Mouse (Mus musculus) heart, embryonic 14.5 days (tissue): ENCODE results near the gene Shc3. TPM values are rescaled to one million over a fixed set of nuclear protein-coding genes. Genes with fewer than 3 reads are reported as not detected.

Source experiments
- ATAC-seq: fragments of 200-750 bp; cut with Nextera tagmentation; 2 replicates; pipeline ENCODE4 v1.8.0; 2017; ENCODE audit warnings: low read depth, moderate TSS enrichment; ENCODE audit not compliant: insufficient number of reproducible peaks, insufficient read depth, low FRiP score
- H3K27ac ChIP-seq, 2 experiments: fragments of 200-500 bp in 1 of 2; fragments of 300-500 bp in 1 of 2; sonication (generic) in 1 of 2; replicated peaks in 1 of 2; 2 replicates each; pipeline ENCODE4 v1.5.1; 2012 to 2014; ENCODE audit warnings: low read depth in 2 of 2, low read length in 2 of 2, control low read depth in 1 of 2, mild to moderate bottlenecking in 1 of 2, mixed read lengths in 1 of 2; ENCODE audit not compliant: control insufficient read depth in 1 of 2, insufficient read depth in 1 of 2
- H3K27me3 ChIP-seq: fragments of 300-500 bp; sonication (generic); 2 replicates; pipeline ENCODE4 v1.6.1; 2014; ENCODE audit warnings: mild to moderate bottlenecking, low read length, control low read depth; ENCODE audit not compliant: control insufficient read depth, insufficient read depth
- H3K36me3 ChIP-seq: fragments of 300-500 bp; sonication (generic); 2 replicates; pipeline ENCODE4 v1.6.1; 2014; ENCODE audit warnings: mild to moderate bottlenecking, control low read depth, low read length, mixed read lengths; ENCODE audit not compliant: control insufficient read depth, insufficient read depth
- H3K4me1 ChIP-seq, 2 experiments: fragments of 200-500 bp in 1 of 2; fragments of 300-500 bp in 1 of 2; sonication (generic) in 1 of 2; 2 replicates each; pipeline ENCODE4 v1.6.1; 2012 to 2014; ENCODE audit warnings: low read length in 2 of 2, control low read depth in 1 of 2, mixed read lengths in 1 of 2; ENCODE audit not compliant: control insufficient read depth in 2 of 2, insufficient read depth in 2 of 2
- H3K4me2 ChIP-seq: fragments of 300-500 bp; sonication (generic); 2 replicates; pipeline ENCODE4 v1.6.1; 2014; ENCODE audit warnings: mild to moderate bottlenecking, low read length
- H3K4me3 ChIP-seq, 2 experiments: fragments of 200-500 bp in 1 of 2; fragments of 300-500 bp in 1 of 2; sonication (generic) in 1 of 2; 2 replicates each; pipeline ENCODE4 v1.5.1; 2012 to 2014; ENCODE audit warnings: low read length in 2 of 2, mild to moderate bottlenecking in 2 of 2, control low read depth in 1 of 2, low read depth in 1 of 2, moderate library complexity in 1 of 2; ENCODE audit not compliant: control insufficient read depth in 1 of 2, insufficient read depth in 1 of 2
- H3K9ac ChIP-seq: fragments of 300-500 bp; sonication (generic); 2 replicates; pipeline ENCODE4 v1.6.1; 2014; ENCODE audit warnings: mild to moderate bottlenecking, low read length
- H3K9me3 ChIP-seq: fragments of 300-500 bp; sonication (generic); 2 replicates; pipeline ENCODE4 v1.6.1; 2016; ENCODE audit warnings: low read length, control low read depth; ENCODE audit not compliant: control insufficient read depth
- WGBS: fragments of 180-500 bp; shearing (Covaris S2); extraction: QIAGEN DNeasy Blood & Tissue Kit; methylation state at CpG from one replicate; pipeline ENCODE4 v1.1.7; 2014; 5-methylcytosine and 5-hydroxymethylcytosine counted together
- polyA plus RNA-seq: library from polyadenylated mRNA; unstranded; fragments of >200 nt; fragmentation: Nextera tagmentation; extraction: Ambion mirVana; gene quantifications from 2 replicates; pipeline ENCODE4 v1.2.1, GENCODE M21; 2014

Shc3 gene
- polyA plus RNA-seq, 1 experiment from 2014 or later = not detected

GRCm38 (mm10) chr13:51594656-51595311 is 25.6 kb upstream of the Shc3 start:
- H3K9ac ChIP-seq = peak overlapping the region; percentile 56
- under 1% methylated on average over 36 of the region's 36 CpGs for WGBS
- H3K4me3 ChIP-seq = peak overlapping the region; percentile 49 to 57
- peak overlapping the region; percentile 97 for H3K4me2 ChIP-seq
- no peaks in the 10 kb centered on the region for H3K9me3 ChIP-seq
- no peak for ATAC-seq
- H3K4me1 ChIP-seq = peaks cover 0 to 7% of the 10 kb centered on the region in 2 experiments; a peak in 1 of 4 replicates
- no peaks in the 10 kb centered on the region for H3K27me3 ChIP-seq
- no peak overlapping the region for H3K27ac ChIP-seq
- no peaks in the 10 kb centered on the region for H3K36me3 ChIP-seq

GRCm38 (mm10) chr13:51588005-51588404 is 18.8 kb upstream of the Shc3 start:
- no peaks in the 10 kb centered on the region for H3K36me3 ChIP-seq
- ATAC-seq = no peak
- H3K4me3 ChIP-seq = no peak overlapping the region
- peak overlapping the region; percentile 21; the same call in 1 of the 2 replicates for H3K4me2 ChIP-seq
- no peaks in the 10 kb centered on the region for H3K27me3 ChIP-seq
- 33% methylated on average over 4 of the region's 4 CpGs for WGBS
- H3K27ac ChIP-seq = no peak overlapping the region
- peaks cover 4% of the 10 kb centered on the region for H3K9me3 ChIP-seq
- H3K9ac ChIP-seq = no peak overlapping the region
- H3K4me1 ChIP-seq = peaks cover 0 to 4% of the 10 kb centered on the region in 2 experiments; a peak in 1 of 4 replicates

- ATAC-seq = no peak
- Histone ChIP-seq H3K4me3 (no peak overlapping the region), H3K36me3 (no peaks in the 10 kb centered on the region), H3K9me3 (peaks cover 4% of the 10 kb centered on the region), H3K27ac (no peak overlapping the region), H3K9ac (no peak overlapping the region), H3K27me3 (no peaks in the 10 kb centered on the region), H3K4me2 (no peak overlapping the region), H3K4me1 (peaks cover 0 to 5% of the 10 kb centered on the region in 2 experiments; a peak in 1 of 4 replicates)
- 34% methylated on average over 2 of the region's 2 CpGs for WGBS
These were observed 13.0 kb upstream of the Shc3 start for GRCm38 (mm10) chr13:51582204-51582603.

- H3K4me1 ChIP-seq = peaks cover 0 to 5% of the 10 kb centered on the region in 2 experiments; a peak in 1 of 4 replicates
- 24% methylated on average over 8 of the region's 8 CpGs for WGBS
- no peaks in the 10 kb centered on the region for H3K27me3 ChIP-seq
- H3K9ac ChIP-seq = no peak overlapping the region
- peaks cover under 1% of the 10 kb centered on the region for H3K9me3 ChIP-seq
- no peak overlapping the region for H3K4me2 ChIP-seq
- no peaks in the 10 kb centered on the region for H3K36me3 ChIP-seq
- no peak overlapping the region for H3K4me3 ChIP-seq
- no peak overlapping the region for H3K27ac ChIP-seq
- ATAC-seq = no peak
These were observed 11.2 kb upstream of the Shc3 start for GRCm38 (mm10) chr13:51580263-51581044.

GRCm38 (mm10) chr13:51573849-51574248 is 4.6 kb upstream of the Shc3 start:
- Histone ChIP-seq H3K27me3 (peaks cover 5% of the 10 kb centered on the region; the same call in 1 of the 2 replicates), H3K4me2 (0 out of 2 replicates have a peak overlapping the region, but pooled peaks have one; percentile 11), H3K9ac (no peak overlapping the region), H3K36me3 (no peaks in the 10 kb centered on the region), H3K27ac (no peak overlapping the region), H3K9me3 (no peaks in the 10 kb centered on the region), H3K4me3 (no peak overlapping the region), H3K4me1 (peaks cover 7 to 10% of the 10 kb centered on the region in 2 experiments)
- 20% methylated on average over 11 of the region's 11 CpGs for WGBS
- ATAC-seq = peak; percentile 60; the same call in 1 of the 2 replicates

GRCm38 (mm10) chr13:51570111-51570510 is 892 bp upstream of the Shc3 start:
- peak overlapping the region; percentile 98 for H3K4me2 ChIP-seq
- peaks cover 39% of the 10 kb centered on the region for H3K27me3 ChIP-seq
- H3K4me1 ChIP-seq = peaks cover 10 to 27% of the 10 kb centered on the region in 2 experiments
- no peak for ATAC-seq
- 7% methylated on average over 9 of the region's 9 CpGs for WGBS
- no peaks in the 10 kb centered on the region for H3K9me3 ChIP-seq
- H3K36me3 ChIP-seq = no peaks in the 10 kb centered on the region
- peak overlapping the region; percentile 41; the same call in 1 of the 2 replicates for H3K9ac ChIP-seq
- H3K4me3 ChIP-seq = peak overlapping the region in 1 of 2 experiments; percentile 56; a peak in 2 of 4 replicates
- H3K27ac ChIP-seq = no peak overlapping the region

GRCm38 (mm10) chr13:51569685-51570068 is 458 bp upstream of the Shc3 start:
- Histone ChIP-seq H3K27me3 (peaks cover 43% of the 10 kb centered on the region), H3K9me3 (no peaks in the 10 kb centered on the region), H3K4me1 (peaks cover 10 to 27% of the 10 kb centered on the region in 2 experiments), H3K4me2 (peak overlapping the region; percentile 98), H3K9ac (peak overlapping the region; percentile 41; the same call in 1 of the 2 replicates), H3K27ac (no peak overlapping the region), H3K4me3 (peak overlapping the region; percentile 10 to 56; a peak in 3 of 4 replicates), H3K36me3 (no peaks in the 10 kb centered on the region)
- WGBS = 2% methylated on average over 7 of the region's 7 CpGs
- ATAC-seq = no peak
